Mouse (Mus musculus): ENCODE data around the gene Trim67. TPM values are rescaled to one million over a fixed set of nuclear protein-coding genes. Genes with fewer than 3 reads are reported as not detected.

The Trim67 gene
- polyA plus RNA-seq, 1 experiment: not detected

DNA sequence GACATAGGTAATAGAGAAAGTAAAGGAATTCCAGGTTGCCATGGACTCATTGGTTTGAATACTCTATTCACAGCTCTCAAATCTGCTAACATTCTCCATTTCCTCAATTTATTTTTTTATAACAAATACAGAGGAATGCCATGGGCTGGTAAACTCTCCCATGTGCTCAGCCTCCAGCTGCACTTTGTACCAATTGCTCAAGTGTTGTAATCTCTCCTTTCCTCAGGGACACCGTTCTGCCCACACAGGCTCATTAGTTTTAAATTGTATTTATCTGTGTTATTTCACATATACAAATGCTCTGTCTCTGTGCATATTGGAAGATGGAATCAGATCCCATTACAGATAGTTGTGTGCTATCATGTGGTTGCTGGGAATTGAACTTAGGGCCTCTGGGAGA lies 60.6 kb downstream of the Trim67 start:
- DNase-seq (ENCODE audit: low read depth in 1 of 2, low spot score in 2 of 2): no peak

GRCm38 (mm10) chr8:124859466-124859865 lies 66.6 kb downstream of the Trim67 start:
- TF ChIP-seq CTCF (IDR thresholded peaks at IDR 0.05; ENCODE audit: extremely low read depth, insufficient read depth, insufficient read length, insufficient replicate concordance) (peak; percentile 55; the same call in 1 of the 2 replicates), POLR2A (IDR thresholded peaks at IDR 0.05; ENCODE audit: low read depth, low read length) (no peak)
- H3K36me3 ChIP-seq (ENCODE audit: control insufficient read depth, insufficient read depth, low read length): peaks cover 8% of the 10 kb centered on the region
- H3K4me3 ChIP-seq (ENCODE audit: extremely low read depth, insufficient read depth, insufficient read length): no peak overlapping the region
- peaks cover 2% of the 10 kb centered on the region; the same call in 1 of the 2 replicates for H3K4me1 ChIP-seq (ENCODE audit: control insufficient read depth, insufficient read depth, insufficient read length)
- no peaks in the 10 kb centered on the region for H3K27me3 ChIP-seq (ENCODE audit: control insufficient read depth, insufficient read depth, low read length)
- DNase-seq (ENCODE audit: low read depth in 1 of 2, low spot score in 2 of 2): peak in 1 of 2 experiments; percentile 37
- H3K27ac ChIP-seq (ENCODE audit: insufficient read depth, low read length): no peak overlapping the region

More for the DNA sequence above, 60.6 kb downstream of the Trim67 start:
- no peak for TF ChIP-seq CTCF (IDR thresholded peaks at IDR 0.05; ENCODE audit: extremely low read depth, insufficient read depth, insufficient read length, insufficient replicate concordance)
- TF ChIP-seq POLR2A (IDR thresholded peaks at IDR 0.05; ENCODE audit: low read depth, low read length): no peak
- Histone ChIP-seq H3K4me1 (ENCODE audit: control insufficient read depth, insufficient read depth, insufficient read length) (no peaks in the 10 kb centered on the region), H3K27ac (ENCODE audit: insufficient read depth, low read length) (no peak overlapping the region), H3K27me3 (ENCODE audit: control insufficient read depth, insufficient read depth, low read length) (no peaks in the 10 kb centered on the region), H3K36me3 (ENCODE audit: control insufficient read depth, insufficient read depth, low read length) (peaks cover 7% of the 10 kb centered on the region), H3K4me3 (ENCODE audit: extremely low read depth, insufficient read depth, insufficient read length) (no peak overlapping the region)
- WGBS: 90% methylated on average over 1 of the region's 1 CpGs

DNA sequence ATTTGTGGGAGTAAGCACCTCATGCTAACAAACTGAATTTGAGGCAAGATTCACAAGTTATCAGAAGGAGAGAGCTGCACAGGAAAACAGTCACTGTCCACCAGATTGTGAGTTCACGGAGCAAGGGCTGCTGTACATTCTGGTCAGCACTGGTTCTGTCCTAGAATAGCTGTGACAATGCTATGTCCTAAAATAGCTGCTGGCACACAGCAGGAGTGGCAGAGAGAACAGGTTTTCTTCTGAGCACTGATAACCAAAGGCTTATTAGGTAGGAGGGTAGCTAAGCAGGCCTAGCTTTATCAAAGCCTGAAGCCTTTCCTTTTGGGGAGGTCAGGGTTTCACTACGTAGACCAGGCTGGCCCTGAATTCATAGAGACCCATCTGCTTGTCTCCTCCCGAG lies 67.3 kb downstream of the Trim67 start:
- no peak for DNase-seq (ENCODE audit: low read depth in 1 of 2, low spot score in 2 of 2)
- Histone ChIP-seq H3K27me3 (ENCODE audit: control insufficient read depth, insufficient read depth, low read length) (no peaks in the 10 kb centered on the region), H3K4me1 (ENCODE audit: control insufficient read depth, insufficient read depth, insufficient read length) (peaks cover 5% of the 10 kb centered on the region; the same call in 1 of the 2 replicates), H3K27ac (ENCODE audit: insufficient read depth, low read length) (no peak overlapping the region), H3K36me3 (ENCODE audit: control insufficient read depth, insufficient read depth, low read length) (peaks cover 8% of the 10 kb centered on the region), H3K4me3 (ENCODE audit: extremely low read depth, insufficient read depth, insufficient read length) (no peak overlapping the region)
- 87% methylated on average over 3 of the region's 3 CpGs for WGBS
- TF ChIP-seq POLR2A (IDR thresholded peaks at IDR 0.05; ENCODE audit: low read depth, low read length) (no peak), CTCF (IDR thresholded peaks at IDR 0.05; ENCODE audit: extremely low read depth, insufficient read depth, insufficient read length, insufficient replicate concordance) (no peak)

- peak within 1 kb of the TSS; percentile 84 for H3K4me3 ChIP-seq (ENCODE audit: extremely low read depth, insufficient read depth, insufficient read length)
- WGBS: under 1% methylated on average over 55 of the region's 55 CpGs
- no peaks in the 10 kb centered on the region for H3K27me3 ChIP-seq (ENCODE audit: control insufficient read depth, insufficient read depth, low read length)
- peaks cover 2% of the 10 kb centered on the region for H3K36me3 ChIP-seq (ENCODE audit: control insufficient read depth, insufficient read depth, low read length)
- H3K27ac ChIP-seq (ENCODE audit: insufficient read depth, low read length): peak within 1 kb of the TSS; percentile 86
- peak; percentile 73 to 91 for DNase-seq (ENCODE audit: low read depth in 1 of 2, low spot score in 2 of 2)
- peaks cover 14% of the 10 kb centered on the region; the same call in 1 of the 2 replicates for H3K4me1 ChIP-seq (ENCODE audit: control insufficient read depth, insufficient read depth, insufficient read length)
- no peak for TF ChIP-seq CTCF (IDR thresholded peaks at IDR 0.05; ENCODE audit: extremely low read depth, insufficient read depth, insufficient read length, insufficient replicate concordance)
- peak; percentile 83 for TF ChIP-seq POLR2A (IDR thresholded peaks at IDR 0.05; ENCODE audit: low read depth, low read length)
Observed at GRCm38 (mm10) chr8:124862321-124863162, 69.7 kb downstream of the Trim67 start, which contains the start of the genes Gnpat and 2810004N23Rik. TSS of gene Gnpat (plus strand) at chr8:124863033. TSS of gene 2810004N23Rik (minus strand) at chr8:124863120.

GRCm38 (mm10) chr8:124863163-124863677 lies 70.3 kb downstream of the Trim67 start:
- 0% methylated on average over 33 of the region's 33 CpGs for WGBS

GRCm38 (mm10) chr8:124863729-124864128 lies 70.8 kb downstream of the Trim67 start:
- Histone ChIP-seq H3K27ac (ENCODE audit: insufficient read depth, low read length) (peak overlapping the region; percentile 84), H3K36me3 (ENCODE audit: control insufficient read depth, insufficient read depth, low read length) (peaks cover 2% of the 10 kb centered on the region)
- 1% methylated on average over 8 of the region's 8 CpGs for WGBS

More at GRCm38 (mm10) chr8:124863163-124863677, 70.3 kb downstream of the Trim67 start:
- Histone ChIP-seq H3K4me1 (ENCODE audit: control insufficient read depth, insufficient read depth, insufficient read length) (peaks cover 14% of the 10 kb centered on the region; the same call in 1 of the 2 replicates), H3K4me3 (ENCODE audit: extremely low read depth, insufficient read depth, insufficient read length) (peak overlapping the region; percentile 84), H3K36me3 (ENCODE audit: control insufficient read depth, insufficient read depth, low read length) (peaks cover 2% of the 10 kb centered on the region), H3K27me3 (ENCODE audit: control insufficient read depth, insufficient read depth, low read length) (no peaks in the 10 kb centered on the region), H3K27ac (ENCODE audit: insufficient read depth, low read length) (peak overlapping the region; percentile 84)
- DNase-seq (ENCODE audit: low read depth in 1 of 2, low spot score in 2 of 2): no peak
- TF ChIP-seq POLR2A (IDR thresholded peaks at IDR 0.05; ENCODE audit: low read depth, low read length) (no peak), CTCF (IDR thresholded peaks at IDR 0.05; ENCODE audit: extremely low read depth, insufficient read depth, insufficient read length, insufficient replicate concordance) (no peak)

More at GRCm38 (mm10) chr8:124863729-124864128, 70.8 kb downstream of the Trim67 start:
- Histone ChIP-seq H3K27me3 (ENCODE audit: control insufficient read depth, insufficient read depth, low read length) (no peaks in the 10 kb centered on the region), H3K4me1 (ENCODE audit: control insufficient read depth, insufficient read depth, insufficient read length) (peaks cover 14% of the 10 kb centered on the region; the same call in 1 of the 2 replicates), H3K4me3 (ENCODE audit: extremely low read depth, insufficient read depth, insufficient read length) (peak overlapping the region; percentile 84)
- no peak for TF ChIP-seq POLR2A (IDR thresholded peaks at IDR 0.05; ENCODE audit: low read depth, low read length)
- no peak for TF ChIP-seq CTCF (IDR thresholded peaks at IDR 0.05; ENCODE audit: extremely low read depth, insufficient read depth, insufficient read length, insufficient replicate concordance)
- no peak for DNase-seq (ENCODE audit: low read depth in 1 of 2, low spot score in 2 of 2)
